Mouse (Mus musculus) embryonic fibroblast, embryonic 13.5 days (primary cell): Measurements from ENCODE around the gene Cd300ld3. TPM values are rescaled to one million over a fixed set of nuclear protein-coding genes. Genes with fewer than 3 reads are reported as not detected.
"Not testable (repeated sequence)": the region's sequence is repeated elsewhere in the genome, so short reads cannot be mapped to it uniquely, and the experiment has no call there.

Source experiments
- H3K27ac ChIP-seq: 2 replicates; pipeline ENCODE4 v1.5.1; 2012; ENCODE audit warnings: low read length, control low read depth, inconsistent platforms; ENCODE audit not compliant: insufficient read depth
- H3K4me1 ChIP-seq: 2 replicates; pipeline ENCODE4 v1.6.1; 2011; ENCODE audit warnings: low read length; ENCODE audit not compliant: control insufficient read depth, insufficient read depth
- H3K4me3 ChIP-seq: 2 replicates; pipeline ENCODE4 v1.5.1; 2011; ENCODE audit warnings: mild to moderate bottlenecking, control low read depth, low read length; ENCODE audit not compliant: insufficient read depth
- CTCF ChIP-seq: IDR thresholded peaks from 2 replicates; pipeline ENCODE4 v1.5.1; 2011; ENCODE audit warnings: mild to moderate bottlenecking, control low read depth, low read length, moderate library complexity, borderline replicate concordance; ENCODE audit not compliant: insufficient read depth
- POLR2A ChIP-seq: IDR thresholded peaks from 2 replicates; pipeline ENCODE4 v1.6.1; 2011; ENCODE audit warnings: low read depth, mild to moderate bottlenecking, control low read depth, low read length, moderate library complexity
- polyA plus RNA-seq: library from polyadenylated mRNA; stranded (reverse); fragments of >200 nt; gene quantifications from 2 replicates; pipeline ENCODE4 v1.2.4, GENCODE M21; 2011; ENCODE audit warnings: low read depth; ENCODE audit not compliant: missing spikeins, insufficient read length

The Cd300ld3 gene
- polyA plus RNA-seq, 1 experiment = 1.2 TPM

DNA sequence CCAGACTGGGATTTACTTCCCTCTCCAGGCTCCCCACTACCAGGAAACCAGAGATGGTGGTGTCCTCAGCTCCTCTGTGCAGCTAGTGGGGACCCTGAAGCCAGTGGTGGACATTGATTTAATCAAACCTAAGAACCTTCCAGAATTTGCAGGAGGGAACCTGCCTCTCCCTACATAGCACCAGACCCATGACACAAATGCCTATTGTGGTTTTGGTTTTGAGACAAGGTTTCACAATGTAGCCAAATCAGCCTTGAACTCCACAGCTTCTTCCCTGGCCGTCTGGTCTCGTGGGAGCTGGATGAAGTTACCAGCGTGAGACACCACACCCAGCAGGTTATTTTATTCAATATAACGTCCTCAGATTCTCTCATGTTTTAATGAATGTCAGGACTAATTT lies 10.5 kb upstream of the Cd300ld3 start:
- H3K27ac ChIP-seq = no peak overlapping the region
- no peak for TF ChIP-seq POLR2A
- TF ChIP-seq CTCF = no peak
- H3K4me3 ChIP-seq = no peak overlapping the region
- H3K4me1 ChIP-seq = no peaks in the 10 kb centered on the region

DNA sequence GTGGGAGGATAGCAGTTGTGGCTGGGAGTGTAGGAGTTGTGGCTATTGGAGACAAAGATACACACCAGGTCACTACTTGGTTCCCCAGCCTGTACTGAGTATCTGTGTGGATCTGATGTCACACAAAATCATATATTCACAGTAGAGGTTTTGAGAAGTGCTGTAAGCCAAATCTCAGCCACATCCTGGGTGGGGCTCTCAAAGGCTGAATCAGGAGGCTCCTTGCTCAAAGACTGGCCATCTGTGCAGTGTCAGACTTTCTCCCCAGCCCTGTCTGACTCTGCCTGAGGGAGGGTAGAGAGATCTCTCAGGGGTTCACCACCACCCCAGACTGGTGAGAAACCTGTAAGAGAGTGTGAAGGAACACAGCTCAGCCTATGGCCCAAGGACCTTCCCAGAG lies 6.3 kb upstream of the Cd300ld3 start:
- H3K27ac ChIP-seq = no peak overlapping the region
- no peak overlapping the region for H3K4me3 ChIP-seq
- TF ChIP-seq POLR2A (no peak), CTCF (no peak)
- H3K4me1 ChIP-seq = no peaks in the 10 kb centered on the region

DNA sequence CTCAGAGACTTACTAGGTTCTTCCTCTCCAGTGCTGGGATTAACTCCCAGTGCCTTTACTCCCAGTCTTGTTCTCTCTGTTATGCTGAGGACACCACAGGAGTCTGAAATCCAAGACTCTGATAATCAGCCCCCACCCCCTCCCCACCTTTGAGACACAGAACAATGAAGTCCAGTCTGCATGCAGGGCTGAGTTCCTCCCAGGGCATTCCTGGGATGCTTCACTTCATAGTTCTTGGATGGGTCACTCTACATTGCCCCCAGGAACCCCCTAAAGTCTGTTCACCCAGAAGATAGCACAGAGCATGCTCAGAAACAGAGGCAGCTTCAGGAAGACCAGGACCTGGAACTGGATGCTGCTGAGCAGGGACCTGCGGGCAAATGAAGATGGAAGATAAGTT lies 4.8 kb upstream of the Cd300ld3 start:
- no peak overlapping the region for H3K27ac ChIP-seq
- no peak for TF ChIP-seq CTCF
- no peak for TF ChIP-seq POLR2A
- no peak overlapping the region for H3K4me3 ChIP-seq
- no peaks in the 10 kb centered on the region for H3K4me1 ChIP-seq

DNA sequence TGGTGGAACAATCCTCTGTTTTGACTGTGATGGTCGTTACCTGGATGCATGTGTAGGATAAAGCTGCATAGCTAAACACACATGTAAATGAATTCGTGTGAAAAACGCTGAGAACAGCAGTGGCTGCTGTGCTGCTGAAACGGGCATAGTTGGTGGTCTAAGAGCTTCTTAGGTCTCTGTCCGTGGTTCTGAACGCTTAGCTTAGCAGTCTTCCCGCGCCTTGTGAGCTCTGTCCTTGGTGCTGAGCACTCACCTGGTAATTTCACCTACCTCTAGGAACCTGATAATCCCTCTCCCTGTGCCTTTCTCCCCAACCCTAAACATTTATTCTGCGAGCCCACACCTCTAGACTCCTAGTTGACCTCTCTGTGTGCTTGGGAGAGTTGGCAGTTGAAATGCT lies 4.0 kb upstream of the Cd300ld3 start:
- Histone ChIP-seq H3K4me3 (no peak overlapping the region), H3K27ac (no peak overlapping the region), H3K4me1 (no peaks in the 10 kb centered on the region)
- no peak for TF ChIP-seq POLR2A
- TF ChIP-seq CTCF = no peak

DNA sequence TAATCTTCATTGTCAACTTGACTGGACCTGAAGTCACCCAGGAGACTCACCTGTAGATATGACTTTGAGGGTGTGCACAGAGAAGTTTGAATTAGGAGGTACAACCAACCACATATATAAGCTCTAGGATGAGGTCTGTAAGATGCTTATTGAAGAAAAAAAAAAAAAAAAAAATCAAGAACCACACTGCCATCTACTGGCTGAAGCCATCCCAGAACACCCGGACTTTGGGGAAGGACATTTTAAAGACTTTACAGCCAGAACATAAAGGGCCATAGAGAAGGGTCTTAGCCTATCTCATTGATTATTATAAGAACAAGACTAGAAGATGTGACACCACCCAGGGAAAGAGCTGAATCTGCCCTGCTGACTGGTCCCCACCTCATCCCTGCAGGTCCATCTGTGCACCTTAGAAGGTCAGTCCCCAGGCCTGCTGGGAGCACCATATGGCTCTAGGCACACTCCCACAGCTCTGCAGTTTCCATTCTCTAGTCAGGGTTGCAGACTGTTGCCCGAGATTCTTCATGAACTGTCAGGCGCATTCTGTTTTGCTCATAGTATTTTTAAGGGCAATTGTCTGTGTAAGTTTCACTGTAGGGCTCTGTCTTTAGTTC lies 1.2 kb upstream of the Cd300ld3 start:
- no peak for TF ChIP-seq CTCF
- TF ChIP-seq POLR2A = no peak
- Histone ChIP-seq H3K4me1 (no peaks in the 10 kb centered on the region), H3K4me3 (no peak overlapping the region), H3K27ac (no peak overlapping the region)

DNA sequence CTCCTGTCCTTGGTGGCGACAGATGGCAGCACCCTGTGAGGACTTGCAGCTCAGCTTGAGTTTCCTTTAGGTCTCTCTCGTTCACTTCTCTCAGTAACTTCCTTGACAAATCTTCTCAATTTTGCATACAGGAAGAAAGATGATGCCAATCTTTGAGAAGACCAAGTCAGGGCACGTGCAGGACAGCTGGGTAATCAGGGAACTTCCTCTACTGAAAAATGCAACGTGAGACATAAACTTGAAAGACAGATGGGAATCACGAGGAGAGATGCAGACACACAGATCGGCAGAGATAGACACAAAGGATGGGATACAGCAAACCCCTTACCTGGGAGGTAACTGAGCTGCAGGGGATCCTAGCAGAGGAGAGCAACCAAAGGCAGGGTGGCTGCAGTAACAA lies 10.5 kb downstream of the Cd300ld3 start, which contains the start of gene Cd300ld5:
Cd300ld5 (minus strand) TSS at position 101 of the 400 bp plus-strand sequence.
- not testable (repeated sequence) for H3K4me3 ChIP-seq, H3K27ac ChIP-seq, H3K4me1 ChIP-seq

DNA sequence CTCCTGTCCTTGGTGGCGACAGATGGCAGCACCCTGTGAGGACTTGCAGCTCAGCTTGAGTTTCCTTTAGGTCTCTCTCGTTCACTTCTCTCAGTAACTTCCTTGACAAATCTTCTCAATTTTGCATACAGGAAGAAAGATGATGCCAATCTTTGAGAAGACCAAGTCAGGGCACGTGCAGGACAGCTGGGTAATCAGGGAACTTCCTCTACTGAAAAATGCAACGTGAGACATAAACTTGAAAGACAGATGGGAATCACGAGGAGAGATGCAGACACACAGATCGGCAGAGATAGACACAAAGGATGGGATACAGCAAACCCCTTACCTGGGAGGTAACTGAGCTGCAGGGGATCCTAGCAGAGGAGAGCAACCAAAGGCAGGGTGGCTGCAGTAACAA lies 21.3 kb downstream of the Cd300ld3 start, which contains the start of gene Cd300ld4:
Cd300ld4 (minus strand) TSS at position 101 of the 400 bp plus-strand sequence.
- not testable (repeated sequence) for H3K27ac ChIP-seq, H3K4me3 ChIP-seq, H3K4me1 ChIP-seq

DNA sequence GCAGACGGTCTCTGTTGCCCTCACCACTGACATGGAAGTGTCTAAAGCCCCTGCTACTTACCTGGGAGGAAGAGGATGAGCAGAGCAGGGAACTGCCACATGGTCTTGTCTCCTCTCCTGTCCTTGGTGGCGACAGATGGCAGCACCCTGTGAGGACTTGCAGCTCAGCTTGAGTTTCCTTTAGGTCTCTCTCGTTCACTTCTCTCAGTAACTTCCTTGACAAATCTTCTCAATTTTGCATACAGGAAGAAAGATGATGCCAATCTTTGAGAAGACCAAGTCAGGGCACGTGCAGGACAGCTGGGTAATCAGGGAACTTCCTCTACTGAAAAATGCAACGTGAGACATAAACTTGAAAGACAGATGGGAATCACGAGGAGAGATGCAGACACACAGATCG lies 32.1 kb downstream of the Cd300ld3 start, which contains the start of gene Cd300ld2:
Cd300ld2 (minus strand) TSS at position 101 of the 400 bp plus-strand sequence.
- not testable (repeated sequence) for H3K4me3 ChIP-seq, H3K27ac ChIP-seq, H3K4me1 ChIP-seq

DNA sequence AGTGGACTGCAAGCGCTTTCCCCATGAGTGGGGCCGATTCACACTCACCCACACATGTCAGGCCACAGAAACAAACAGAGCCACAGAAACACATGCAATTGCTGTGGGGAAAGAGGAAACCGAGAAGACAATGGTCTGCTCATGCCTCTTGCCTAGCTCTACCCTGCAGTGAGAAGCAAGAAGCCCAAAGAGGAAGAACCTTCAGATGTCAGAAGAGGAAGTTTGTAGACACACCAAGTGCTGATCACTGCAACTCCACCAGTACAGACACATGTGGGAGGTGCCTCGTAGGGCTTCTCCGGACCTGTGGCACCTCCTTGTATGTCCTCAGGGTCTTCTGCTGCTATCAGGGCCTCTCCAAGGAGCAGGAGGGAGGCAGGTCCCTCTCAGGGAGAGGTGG lies 44.1 kb downstream of the Cd300ld3 start:
- Histone ChIP-seq H3K4me1 (no peaks in the 10 kb centered on the region), H3K4me3 (no peak overlapping the region), H3K27ac (no peak overlapping the region)
- TF ChIP-seq CTCF (no peak), POLR2A (no peak)

DNA sequence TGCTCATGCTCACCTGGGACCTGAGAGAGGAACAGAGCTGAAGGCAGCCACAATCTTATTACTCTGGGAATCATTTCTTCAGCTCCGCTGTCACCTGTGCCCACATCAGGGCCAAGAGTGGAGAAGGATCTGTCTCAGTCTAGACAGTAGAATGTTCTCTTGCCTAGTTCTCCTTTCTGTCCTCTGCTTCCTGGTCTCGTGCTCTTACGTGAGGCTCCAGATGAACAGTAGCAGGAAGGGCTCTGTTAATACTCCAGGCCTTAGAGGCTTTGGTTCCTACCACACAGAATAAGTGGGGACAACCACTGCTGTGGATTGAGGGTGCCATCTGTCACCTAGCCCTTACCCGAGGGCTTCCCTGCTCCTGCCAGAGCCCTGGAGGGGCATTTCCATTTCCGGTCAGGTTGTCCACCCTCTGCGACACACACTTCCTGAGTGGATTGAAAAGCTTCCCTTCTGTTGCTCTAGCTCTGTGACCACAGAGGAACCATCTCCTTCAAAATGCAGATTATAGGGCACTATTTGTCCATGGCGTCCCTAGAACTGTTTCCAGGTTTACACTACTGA lies 46.7 kb downstream of the Cd300ld3 start, which contains the start of gene Cd300c2:
Cd300c2 (minus strand) TSS at position 407 of the 567 bp plus-strand sequence.
- H3K27ac ChIP-seq = no peak within 1 kb of the TSS
- no peaks in the 10 kb centered on the region for H3K4me1 ChIP-seq
- TF ChIP-seq POLR2A (no peak), CTCF (no peak)
- no peak within 1 kb of the TSS for H3K4me3 ChIP-seq

Other genes with a start within 250 kb of the Cd300ld3 start
- not detected in 2 replicates for gene Gpr142, start 249.5 kb downstream of the Cd300ld3 start, polyA plus RNA-seq
- 6.4 and 9.2 TPM in 2 replicates for gene Gprc5c, start 197.3 kb downstream of the Cd300ld3 start, polyA plus RNA-seq
- 0.84 TPM in 1 of 2 replicates, not detected in the other for gene Cd300a, start 158.4 kb downstream of the Cd300ld3 start, polyA plus RNA-seq
- 0.48 and 1.1 TPM in 2 replicates for gene Cd300lb, start 114.0 kb downstream of the Cd300ld3 start, polyA plus RNA-seq
- gene Cd300c, start 79.3 kb downstream of the Cd300ld3 start, polyA plus RNA-seq = not detected in 2 replicates
- gene Cd300ld, start 58.5 kb downstream of the Cd300ld3 start, polyA plus RNA-seq = 0.18 and 0.58 TPM in 2 replicates
- gene Cd300c2, start 46.5 kb downstream of the Cd300ld3 start, polyA plus RNA-seq = 0.67 TPM in 1 of 2 replicates, not detected in the other
- not detected in 2 replicates for gene Cd300ld2, start 32.2 kb downstream of the Cd300ld3 start, polyA plus RNA-seq
- gene Cd300ld4, start 21.4 kb downstream of the Cd300ld3 start, polyA plus RNA-seq = not detected in 2 replicates
- not detected in 2 replicates for gene Cd300ld5, start 10.6 kb downstream of the Cd300ld3 start, polyA plus RNA-seq
- gene Cd300e, start 13.8 kb upstream of the Cd300ld3 start, polyA plus RNA-seq = not detected in 2 replicates
- 0.32 and 0.35 TPM in 2 replicates for gene Rab37, start 43.0 kb upstream of the Cd300ld3 start, polyA plus RNA-seq
- 0.81 TPM in 1 of 2 replicates, not detected in the other for gene Cd300lf, start 85.6 kb upstream of the Cd300ld3 start, polyA plus RNA-seq
- gene Slc9a3r1, start 114.9 kb upstream of the Cd300ld3 start, polyA plus RNA-seq = 22.3 and 23.4 TPM in 2 replicates
- 11.6 and 13.3 TPM in 2 replicates for gene Tmem104, start 139.1 kb upstream of the Cd300ld3 start, polyA plus RNA-seq
- gene Nat9, start 139.4 kb upstream of the Cd300ld3 start, polyA plus RNA-seq = 13.3 and 20.7 TPM in 2 replicates
- not detected in 2 replicates for gene Grin2c, start 218.8 kb upstream of the Cd300ld3 start, polyA plus RNA-seq
- gene Fdxr, start 228.6 kb upstream of the Cd300ld3 start, polyA plus RNA-seq = 4.1 and 6.4 TPM in 2 replicates
- gene Fads6, start 249.3 kb upstream of the Cd300ld3 start, polyA plus RNA-seq = 0.15 TPM in 1 of 2 replicates, not detected in the other